Mouse (Mus musculus) liver, embryonic 12.5 days (tissue): ENCODE results near the gene Slc11a2. TPM values are rescaled to one million over a fixed set of nuclear protein-coding genes. Genes with fewer than 3 reads are reported as not detected.
A peak's percentile ranks its signal among the peaks of the same experiment; 100 is the strongest.

Experiments used
- ATAC-seq: fragments of 200-750 bp; cut with Nextera tagmentation; 2 replicates; pipeline ENCODE4 v1.8.0; 2017; ENCODE audit warnings: moderate number of reproducible peaks, mild to moderate bottlenecking, moderate library complexity
- H3K27ac ChIP-seq: fragments of 300-500 bp; sonication (generic); 2 replicates; pipeline ENCODE4 v1.5.1; 2016; ENCODE audit warnings: mild to moderate bottlenecking
- H3K27me3 ChIP-seq: fragments of 300-500 bp; sonication (generic); replicated peaks from 2 replicates; pipeline ENCODE4 v1.6.1; 2016; ENCODE audit warnings: mild to moderate bottlenecking, moderate library complexity
- H3K36me3 ChIP-seq: fragments of 300-500 bp; sonication (generic); 2 replicates; pipeline ENCODE4 v1.6.1; 2016; ENCODE audit warnings: mild to moderate bottlenecking, moderate library complexity
- H3K4me1 ChIP-seq: fragments of 300-500 bp; sonication (generic); 2 replicates; pipeline ENCODE4 v1.6.1; 2016
- H3K4me2 ChIP-seq: fragments of 300-500 bp; sonication (generic); 2 replicates; pipeline ENCODE4 v1.6.1; 2016; ENCODE audit warnings: mild to moderate bottlenecking, moderate library complexity
- H3K4me3 ChIP-seq: fragments of 300-500 bp; sonication (generic); 2 replicates; pipeline ENCODE4 v1.5.1; 2016; ENCODE audit warnings: mild to moderate bottlenecking, moderate library complexity
- H3K9ac ChIP-seq: fragments of 300-500 bp; sonication (generic); 2 replicates; pipeline ENCODE4 v1.6.1; 2016; ENCODE audit warnings: mild to moderate bottlenecking, moderate library complexity
- H3K9me3 ChIP-seq: fragments of 300-500 bp; sonication (generic); replicated peaks from 2 replicates; pipeline ENCODE4 v1.6.1; 2016; ENCODE audit warnings: mild to moderate bottlenecking, moderate library complexity
- WGBS: fragments of 180-500 bp; shearing (Covaris S2); methylation state at CpG from one replicate; pipeline ENCODE4 v1.1.7; 2016; ENCODE audit not compliant: insufficient replicate concordance; 5-methylcytosine and 5-hydroxymethylcytosine counted together
- polyA plus RNA-seq: library from polyadenylated mRNA; unstranded; fragments of >200 nt; fragmentation: Nextera tagmentation; extraction: Ambion mirVana; gene quantifications from 2 replicates; pipeline ENCODE4 v1.2.1, GENCODE M21; 2016

The Slc11a2 gene
- 56.5 and 59.7 TPM in 2 replicates for polyA plus RNA-seq

- Histone ChIP-seq H3K4me3 (peak within 1 kb of the TSS; percentile 97), H3K4me2 (peak within 1 kb of the TSS; percentile 98), H3K4me1 (peaks cover 39% of the 10 kb centered on the region), H3K27me3 (peaks cover 38% of the 10 kb centered on the region), H3K36me3 (no peaks in the 10 kb centered on the region), H3K27ac (no peak within 1 kb of the TSS), H3K9me3 (no peaks in the 10 kb centered on the region), H3K9ac (peak within 1 kb of the TSS; percentile 99)
- ATAC-seq: no peak
- 30% methylated on average over 17 of the region's 17 CpGs for WGBS
Measured at GRCm38 (mm10) chr15:100424396-100425122, at the start of gene Slc11a2. Slc11a2 (minus strand) TSS chr15:100425072.

DNA sequence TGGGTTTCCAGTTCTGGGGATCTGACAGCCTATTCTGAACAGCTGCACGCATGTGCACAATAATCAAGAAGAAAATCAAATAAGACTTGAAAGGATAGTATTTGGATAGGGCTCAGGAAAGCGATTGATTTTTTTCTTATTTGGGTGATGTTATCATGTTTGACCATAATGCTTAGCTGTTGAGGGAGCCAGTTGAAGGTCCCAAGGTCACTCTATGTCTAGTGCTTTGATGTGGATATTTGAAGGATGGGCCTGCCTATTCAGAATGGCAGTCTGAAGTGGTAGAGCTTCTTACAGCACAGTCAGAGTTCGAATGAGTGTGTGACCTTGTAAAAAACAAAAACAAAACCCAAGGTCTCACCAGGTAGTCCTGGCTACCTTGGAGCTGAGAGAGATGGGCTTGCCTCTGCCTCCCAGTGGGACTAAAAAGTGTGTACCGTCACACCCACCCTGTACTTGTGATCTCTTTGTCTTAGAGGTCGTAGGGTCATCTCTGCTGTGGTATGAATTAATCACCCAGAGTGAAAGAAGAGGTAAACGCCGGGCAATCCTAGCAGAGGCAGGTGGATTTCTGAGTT lies 49.1 kb upstream of the Slc11a2 start:
- Histone ChIP-seq H3K27me3 (no peaks in the 10 kb centered on the region), H3K9ac (no peak overlapping the region), H3K4me2 (no peak overlapping the region), H3K36me3 (peaks cover 83% of the 10 kb centered on the region), H3K4me1 (peaks cover 24% of the 10 kb centered on the region), H3K9me3 (no peaks in the 10 kb centered on the region), H3K4me3 (no peak overlapping the region), H3K27ac (no peak overlapping the region)
- WGBS: 74% methylated on average over 7 of the region's 7 CpGs
- ATAC-seq: no peak

GRCm38 (mm10) chr15:100470037-100470436 lies 45.2 kb upstream of the Slc11a2 start:
- Histone ChIP-seq H3K4me1 (peaks cover 30% of the 10 kb centered on the region), H3K4me3 (peak overlapping the region; percentile 87), H3K9ac (no peak overlapping the region), H3K9me3 (no peaks in the 10 kb centered on the region), H3K4me2 (peak overlapping the region; percentile 91), H3K27ac (no peak overlapping the region), H3K27me3 (no peaks in the 10 kb centered on the region), H3K36me3 (peaks cover 43% of the 10 kb centered on the region)
- no peak for ATAC-seq
- WGBS: 45% methylated on average over 10 of the region's 10 CpGs

DNA sequence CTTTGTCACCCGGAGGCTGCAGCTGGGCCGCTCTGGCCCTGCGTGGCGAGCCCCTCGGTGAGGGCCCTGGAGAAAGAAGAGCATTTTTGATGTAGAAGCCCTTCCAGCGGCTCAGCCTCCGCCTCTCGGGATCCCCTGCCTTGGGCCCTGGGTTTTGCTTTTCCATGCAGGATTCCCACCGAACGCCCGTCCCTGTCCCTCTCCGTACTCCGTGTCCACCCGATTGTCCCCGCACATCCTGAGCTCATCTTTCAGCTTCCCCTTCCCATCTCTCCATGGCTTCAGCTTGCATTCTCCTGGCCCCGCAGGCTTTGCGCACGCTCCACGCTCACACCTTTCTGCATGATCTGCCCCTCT lies 44.3 kb upstream of the Slc11a2 start:
- 2% methylated on average over 19 of the region's 19 CpGs for WGBS
- Histone ChIP-seq H3K9me3 (no peaks in the 10 kb centered on the region), H3K4me3 (peak overlapping the region; percentile 87), H3K4me2 (peak overlapping the region; percentile 91), H3K36me3 (peaks cover 35% of the 10 kb centered on the region), H3K27ac (peak overlapping the region; percentile 83), H3K4me1 (peaks cover 29% of the 10 kb centered on the region), H3K9ac (peak overlapping the region; percentile 81), H3K27me3 (no peaks in the 10 kb centered on the region)
- peak; percentile 38 for ATAC-seq

GRCm38 (mm10) chr15:100468295-100469188 lies 43.7 kb upstream of the Slc11a2 start, which contains the start of gene Letmd1:
Letmd1 (plus strand) TSS chr15:100469023.
- peak within 1 kb of the TSS; percentile 81 for H3K9ac ChIP-seq
- no peaks in the 10 kb centered on the region for H3K27me3 ChIP-seq
- peak within 1 kb of the TSS; percentile 91 for H3K4me2 ChIP-seq
- H3K4me3 ChIP-seq: peak within 1 kb of the TSS; percentile 87
- H3K9me3 ChIP-seq: no peaks in the 10 kb centered on the region
- H3K27ac ChIP-seq: peak within 1 kb of the TSS; percentile 83
- WGBS: 1% methylated on average over 77 of the region's 84 CpGs
- peak; percentile 89 for ATAC-seq
- peaks cover 29% of the 10 kb centered on the region for H3K4me1 ChIP-seq
- peaks cover 28% of the 10 kb centered on the region for H3K36me3 ChIP-seq

- Histone ChIP-seq H3K4me3 (peak overlapping the region; percentile 87), H3K27me3 (no peaks in the 10 kb centered on the region), H3K27ac (no peak overlapping the region), H3K36me3 (peaks cover 21% of the 10 kb centered on the region), H3K4me1 (peaks cover 29% of the 10 kb centered on the region), H3K9me3 (no peaks in the 10 kb centered on the region), H3K9ac (0 out of 2 replicates have a peak overlapping the region, but pooled peaks have one; percentile 27), H3K4me2 (peak overlapping the region; percentile 91)
- 30% methylated on average over 8 of the region's 8 CpGs for WGBS
- no peak for ATAC-seq
Measured at GRCm38 (mm10) chr15:100467738-100468137, 42.9 kb upstream of the Slc11a2 start.

DNA sequence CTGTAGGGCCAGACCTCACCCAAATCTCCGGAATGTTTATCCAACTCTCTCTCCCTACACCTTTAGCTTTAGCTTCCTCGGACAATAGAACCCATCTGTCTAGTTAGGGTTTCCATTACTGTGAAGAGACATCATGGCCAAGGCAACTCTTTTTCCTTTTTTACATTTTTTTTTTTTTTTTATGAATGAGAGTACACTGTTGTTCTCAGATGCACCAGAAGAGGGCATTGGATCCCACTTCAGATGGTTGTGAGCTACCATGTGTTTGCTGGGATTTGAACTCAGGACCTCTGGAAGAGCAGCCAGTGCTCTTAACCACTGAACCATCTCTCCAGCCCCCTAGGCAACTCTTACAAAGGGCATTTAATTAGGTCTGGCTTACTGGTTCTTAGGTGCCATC lies 40.6 kb upstream of the Slc11a2 start:
- Histone ChIP-seq H3K4me1 (peaks cover 36% of the 10 kb centered on the region), H3K36me3 (no peaks in the 10 kb centered on the region), H3K27me3 (no peaks in the 10 kb centered on the region), H3K4me3 (no peak overlapping the region), H3K27ac (no peak overlapping the region), H3K9ac (no peak overlapping the region), H3K4me2 (no peak overlapping the region), H3K9me3 (no peaks in the 10 kb centered on the region)
- WGBS: 62% methylated on average over 2 of the region's 2 CpGs
- ATAC-seq: no peak

GRCm38 (mm10) chr15:100463712-100464111 lies 38.8 kb upstream of the Slc11a2 start:
- WGBS: 18% methylated on average over 6 of the region's 6 CpGs
- no peak overlapping the region for H3K4me2 ChIP-seq

DNA sequence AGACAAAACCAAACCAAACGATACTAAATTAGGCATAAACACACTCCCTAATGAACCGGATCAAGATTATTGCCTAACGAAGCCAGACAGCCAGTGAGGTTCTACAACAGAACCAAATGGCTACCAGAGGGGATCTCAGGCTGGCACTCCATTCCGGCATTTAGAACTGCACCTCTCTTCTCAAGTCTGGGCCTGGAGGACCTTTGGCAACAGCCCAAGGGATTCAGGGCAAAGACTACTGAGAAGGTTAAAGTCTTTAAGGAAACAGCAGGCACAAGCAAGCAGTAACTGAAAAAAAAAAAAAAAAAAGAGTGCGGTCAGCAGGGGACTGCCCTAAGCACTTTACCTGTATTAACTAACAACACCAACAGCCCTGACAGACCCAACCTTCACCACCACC lies 37.2 kb upstream of the Slc11a2 start:
- Histone ChIP-seq H3K9ac (no peak overlapping the region), H3K4me1 (peaks cover 20% of the 10 kb centered on the region), H3K36me3 (no peaks in the 10 kb centered on the region), H3K27me3 (no peaks in the 10 kb centered on the region), H3K4me2 (no peak overlapping the region), H3K4me3 (no peak overlapping the region), H3K27ac (no peak overlapping the region), H3K9me3 (no peaks in the 10 kb centered on the region)
- ATAC-seq: no peak
- WGBS: 72% methylated on average over 5 of the region's 5 CpGs

More at GRCm38 (mm10) chr15:100463712-100464111, 38.8 kb upstream of the Slc11a2 start:
- Histone ChIP-seq H3K27me3 (no peaks in the 10 kb centered on the region), H3K9me3 (no peaks in the 10 kb centered on the region), H3K4me3 (no peak overlapping the region), H3K27ac (no peak overlapping the region), H3K4me1 (peaks cover 24% of the 10 kb centered on the region), H3K9ac (no peak overlapping the region), H3K36me3 (no peaks in the 10 kb centered on the region)
- ATAC-seq: no peak; the same call in 1 of the 2 replicates

GRCm38 (mm10) chr15:100461646-100462045 lies 36.8 kb upstream of the Slc11a2 start:
- H3K9me3 ChIP-seq: no peaks in the 10 kb centered on the region
- 47% methylated on average over 9 of the region's 9 CpGs for WGBS
- H3K27me3 ChIP-seq: no peaks in the 10 kb centered on the region
- ATAC-seq: no peak
- H3K36me3 ChIP-seq: no peaks in the 10 kb centered on the region
- peaks cover 21% of the 10 kb centered on the region for H3K4me1 ChIP-seq
- no peak overlapping the region for H3K4me2 ChIP-seq
- H3K9ac ChIP-seq: no peak overlapping the region
- H3K4me3 ChIP-seq: no peak overlapping the region
- H3K27ac ChIP-seq: no peak overlapping the region

GRCm38 (mm10) chr15:100460942-100461341 lies 36.1 kb upstream of the Slc11a2 start:
- H3K9me3 ChIP-seq: no peaks in the 10 kb centered on the region
- H3K27me3 ChIP-seq: no peaks in the 10 kb centered on the region
- no peak overlapping the region for H3K27ac ChIP-seq
- peak; percentile 81 for ATAC-seq
- peak overlapping the region; percentile 33; the same call in 1 of the 2 replicates for H3K4me3 ChIP-seq
- H3K4me2 ChIP-seq: peak overlapping the region; percentile 61
- 7% methylated on average over 12 of the region's 12 CpGs for WGBS
- H3K36me3 ChIP-seq: no peaks in the 10 kb centered on the region
- peaks cover 21% of the 10 kb centered on the region for H3K4me1 ChIP-seq
- peak overlapping the region; percentile 18; the same call in 1 of the 2 replicates for H3K9ac ChIP-seq
